Mouse (Mus musculus): Measurements from ENCODE around the gene Gsto2.

The Gsto2 gene

GRCm38 (mm10) chr19:47857957-47858942, 7.1 kb upstream of the Gsto2 start:
- DNase-seq (ENCODE audit: low read depth): no peak

- DNase-seq (ENCODE audit: low read depth): no peak
Observed at GRCm38 (mm10) chr19:47859180-47859579, 6.2 kb upstream of the Gsto2 start.

- no peak for DNase-seq (ENCODE audit: low read depth)
Observed at GRCm38 (mm10) chr19:47862581-47862980, 2.8 kb upstream of the Gsto2 start.

- no peak for DNase-seq (ENCODE audit: low read depth)
Observed at GRCm38 (mm10) chr19:47864051-47864450, 1.3 kb upstream of the Gsto2 start.

GRCm38 (mm10) chr19:47864721-47865120, 613 bp upstream of the Gsto2 start:
- no peak for DNase-seq (ENCODE audit: low read depth)

- no peak for DNase-seq (ENCODE audit: low read depth)
Observed at GRCm38 (mm10) chr19:47867628-47868175, 2.4 kb downstream of the Gsto2 start.

GRCm38 (mm10) chr19:47868951-47869350, 3.6 kb downstream of the Gsto2 start:
- no peak for DNase-seq (ENCODE audit: low read depth)

- no peak for DNase-seq (ENCODE audit: low read depth)
Observed at GRCm38 (mm10) chr19:47869516-47869915, 4.2 kb downstream of the Gsto2 start.

GRCm38 (mm10) chr19:47870102-47870666, 4.8 kb downstream of the Gsto2 start:
- DNase-seq (ENCODE audit: low read depth): no peak

- no peak for DNase-seq (ENCODE audit: low read depth)
Observed at GRCm38 (mm10) chr19:47871515-47871914, 6.2 kb downstream of the Gsto2 start.

GRCm38 (mm10) chr19:47876252-47876651, 10.9 kb downstream of the Gsto2 start:
- no peak for DNase-seq (ENCODE audit: low read depth)

- no peak for DNase-seq (ENCODE audit: low read depth)
Observed at GRCm38 (mm10) chr19:47881538-47881937, 16.2 kb downstream of the Gsto2 start.

GRCm38 (mm10) chr19:47882151-47882881, 17.0 kb downstream of the Gsto2 start:
- peak; percentile 80 for DNase-seq (ENCODE audit: low read depth)

GRCm38 (mm10) chr19:47882882-47883254, 17.5 kb downstream of the Gsto2 start:
- no peak for DNase-seq (ENCODE audit: low read depth)

GRCm38 (mm10) chr19:47884296-47885085, 19.2 kb downstream of the Gsto2 start:
- DNase-seq (ENCODE audit: low read depth): no peak

GRCm38 (mm10) chr19:47885191-47885743, 19.9 kb downstream of the Gsto2 start:
- DNase-seq (ENCODE audit: low read depth): no peak

GRCm38 (mm10) chr19:47885886-47886285, 20.6 kb downstream of the Gsto2 start:
- DNase-seq (ENCODE audit: low read depth): no peak

- DNase-seq (ENCODE audit: low read depth): no peak
Observed at GRCm38 (mm10) chr19:47886617-47887016, 21.3 kb downstream of the Gsto2 start.

GRCm38 (mm10) chr19:47887417-47887816, 22.1 kb downstream of the Gsto2 start:
- no peak for DNase-seq (ENCODE audit: low read depth)

GRCm38 (mm10) chr19:47888037-47888436, 22.7 kb downstream of the Gsto2 start:
- no peak for DNase-seq (ENCODE audit: low read depth)

GRCm38 (mm10) chr19:47890489-47891130, 25.3 kb downstream of the Gsto2 start:
- no peak for DNase-seq (ENCODE audit: low read depth)

All from c-Kit-positive CD71-positive TER-119-negative erythroid progenitor cells, embryonic 14.5 days (primary cell).